Mouse (Mus musculus): ENCODE results near the gene Man1a2.

DNA sequence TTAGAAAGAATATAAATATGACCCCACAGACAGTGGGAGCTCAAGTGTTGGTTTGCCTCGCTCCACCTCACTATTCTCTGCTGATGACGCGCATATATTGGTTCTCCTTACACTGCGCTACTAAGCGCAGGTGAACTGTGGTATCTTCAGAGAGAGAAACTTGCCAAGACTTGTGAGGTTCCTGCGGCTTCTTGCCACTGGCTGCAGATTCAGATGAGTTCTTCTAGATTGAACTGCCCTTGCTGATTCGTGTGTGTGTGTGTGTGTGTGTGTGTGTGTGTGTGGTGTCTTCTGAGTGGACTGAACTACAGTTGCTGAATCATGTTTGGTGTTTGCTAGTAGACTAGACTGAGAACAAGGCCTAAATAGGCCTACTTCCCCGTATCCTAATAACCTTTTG is 43.7 kb downstream of the Man1a2 start:
- TF ChIP-seq CTCF (conservative IDR thresholded peaks at IDR 0.05; ENCODE audit: low read length) (no peak), NANOG (IDR thresholded peaks at IDR 0.05; ENCODE audit: borderline replicate concordance, low read length) (no peak)
